Mouse (Mus musculus) adipocyte (in vitro differentiated cells): ENCODE data around the gene Pom121l2.

Source experiments
- DNase-seq: peaks from one replicate; pipeline ENCODE4 v3.0.0-alpha.2; 2016; ENCODE audit warnings: low spot score

The Pom121l2 gene

DNA sequence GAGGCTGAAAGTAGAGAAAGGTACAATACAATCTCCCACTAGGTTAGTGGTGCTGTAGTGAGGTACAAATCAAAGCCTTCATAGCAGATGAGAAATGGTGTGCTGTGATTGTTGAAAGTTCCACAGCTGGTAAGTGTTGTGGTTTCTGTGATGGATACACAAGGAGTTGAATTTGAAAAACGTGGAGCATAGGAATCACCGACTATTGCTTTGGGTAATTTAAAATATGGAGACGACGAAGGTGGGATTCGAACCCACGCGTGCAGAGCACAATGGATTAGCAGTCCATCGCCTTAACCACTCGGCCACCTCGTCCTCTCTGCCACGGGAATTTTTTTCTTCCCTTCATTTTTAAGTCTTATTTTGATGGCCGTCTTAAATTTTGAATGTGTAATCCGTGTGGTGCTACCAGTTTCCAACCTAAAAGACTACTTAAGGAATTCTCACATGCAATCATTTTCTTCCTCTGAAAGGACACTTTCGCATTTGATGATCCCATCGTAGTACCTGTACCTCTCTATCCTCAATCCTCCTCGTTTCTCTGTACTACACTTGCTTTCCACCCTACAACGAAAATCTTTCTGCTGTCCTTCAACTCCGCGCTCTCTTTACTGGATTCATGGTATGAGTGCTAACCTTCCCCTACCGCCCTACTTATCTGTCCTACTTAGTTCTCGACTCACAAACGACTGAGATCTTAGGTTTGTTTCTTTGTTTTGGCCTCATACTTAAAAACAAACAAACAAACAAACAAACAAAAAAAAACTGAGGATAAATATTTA, 13.2 kb downstream of the Pom121l2 start:
- no peak for DNase-seq

DNA sequence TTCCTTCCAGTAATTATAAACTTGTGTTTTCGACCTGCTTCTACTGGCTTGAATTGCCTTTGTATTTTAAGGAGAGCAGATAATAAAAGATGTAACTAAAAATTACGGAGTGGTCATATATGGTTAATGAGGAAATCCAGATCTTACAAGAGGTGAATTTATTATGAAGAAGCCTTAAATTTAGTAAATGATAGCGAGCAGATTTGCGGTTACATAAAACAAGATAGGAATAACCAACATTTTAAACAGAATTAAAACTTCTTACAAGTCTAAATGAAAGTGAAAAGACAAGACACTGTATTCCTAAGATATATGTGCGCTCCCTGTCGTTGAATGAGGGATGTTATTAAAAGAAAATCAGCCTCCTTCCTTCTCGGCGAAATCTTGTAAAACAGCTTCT, 13.9 kb downstream of the Pom121l2 start:
- DNase-seq: no peak

DNA sequence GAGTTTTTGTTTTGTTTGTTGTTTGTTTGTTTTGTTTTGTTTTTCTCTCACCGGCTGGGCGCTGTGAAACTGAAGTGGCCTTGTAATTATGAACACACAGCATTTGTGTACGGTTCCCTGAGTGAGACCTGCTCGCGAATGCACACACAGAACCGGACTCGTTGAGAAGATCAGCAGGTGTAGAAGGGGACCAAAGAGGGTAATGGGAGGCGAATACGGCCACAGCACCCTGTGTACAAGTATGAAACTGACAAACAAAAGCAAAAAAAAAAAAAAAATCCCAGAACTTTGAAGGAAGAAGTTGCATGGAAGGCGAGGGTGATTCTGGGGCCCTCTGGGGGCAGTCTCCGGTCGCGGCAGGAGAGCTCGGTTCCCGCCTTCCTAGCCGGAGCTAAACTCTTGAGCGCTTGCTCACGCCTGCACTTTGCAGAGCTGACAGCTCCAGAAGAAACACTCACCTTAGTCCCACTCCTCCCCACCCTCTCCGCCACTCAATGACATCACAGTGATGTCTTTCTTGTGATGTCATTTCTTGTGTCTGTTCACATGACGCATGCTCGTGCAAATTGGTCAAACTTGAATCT, 14.4 kb downstream of the Pom121l2 start:
- no peak for DNase-seq

DNA sequence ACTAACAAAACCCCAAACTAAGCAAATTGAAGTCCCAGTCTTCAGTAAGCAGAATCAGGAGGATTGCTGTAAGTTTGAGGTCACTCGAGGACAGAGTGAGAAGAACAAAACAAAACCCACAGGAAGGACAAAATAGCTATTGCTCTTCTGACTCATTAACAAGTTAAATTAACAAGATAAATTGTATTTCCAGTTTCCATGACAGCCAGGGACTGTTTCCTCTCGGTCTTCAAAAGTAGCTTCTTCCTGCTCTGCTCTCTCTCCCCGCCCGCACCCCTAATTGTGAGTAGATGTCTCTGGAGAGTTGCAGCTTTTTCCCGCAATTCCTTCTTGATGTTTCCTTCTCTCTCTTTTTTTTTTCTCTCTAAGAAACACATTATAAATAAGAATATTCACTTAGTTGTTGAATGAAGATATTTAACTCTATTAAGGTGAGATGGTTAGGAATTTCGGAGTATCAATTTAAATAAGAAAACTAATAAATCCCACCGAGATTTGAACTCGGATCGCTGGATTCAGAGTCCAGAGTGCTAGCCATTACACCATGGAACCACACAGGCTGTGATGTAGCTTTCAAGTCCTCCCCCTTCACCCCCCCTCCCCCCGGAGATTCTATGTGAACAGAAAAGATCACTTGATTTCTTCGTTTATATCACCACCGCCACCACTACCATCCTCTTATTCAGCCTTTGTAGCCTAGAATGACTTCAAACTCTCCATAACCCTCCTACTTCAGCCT, 15.3 kb downstream of the Pom121l2 start:
- DNase-seq: no peak

DNA sequence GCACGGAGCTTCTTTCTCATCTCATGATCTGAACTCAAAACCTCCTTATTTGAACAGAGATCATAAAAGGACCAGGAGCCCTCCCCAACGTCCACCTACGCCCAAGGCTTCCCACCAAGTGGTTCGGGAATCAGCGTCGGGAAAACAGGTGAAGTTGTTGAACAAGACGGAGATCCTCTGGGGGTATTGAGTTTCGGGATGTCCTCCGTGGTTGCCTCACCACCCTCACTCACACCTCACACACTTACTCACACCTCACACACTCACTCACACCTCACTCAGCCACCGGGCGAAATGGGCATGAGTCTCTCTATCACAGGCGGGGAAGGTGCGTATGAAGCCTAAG, 15.8 kb downstream of the Pom121l2 start:
- DNase-seq: no peak

DNA sequence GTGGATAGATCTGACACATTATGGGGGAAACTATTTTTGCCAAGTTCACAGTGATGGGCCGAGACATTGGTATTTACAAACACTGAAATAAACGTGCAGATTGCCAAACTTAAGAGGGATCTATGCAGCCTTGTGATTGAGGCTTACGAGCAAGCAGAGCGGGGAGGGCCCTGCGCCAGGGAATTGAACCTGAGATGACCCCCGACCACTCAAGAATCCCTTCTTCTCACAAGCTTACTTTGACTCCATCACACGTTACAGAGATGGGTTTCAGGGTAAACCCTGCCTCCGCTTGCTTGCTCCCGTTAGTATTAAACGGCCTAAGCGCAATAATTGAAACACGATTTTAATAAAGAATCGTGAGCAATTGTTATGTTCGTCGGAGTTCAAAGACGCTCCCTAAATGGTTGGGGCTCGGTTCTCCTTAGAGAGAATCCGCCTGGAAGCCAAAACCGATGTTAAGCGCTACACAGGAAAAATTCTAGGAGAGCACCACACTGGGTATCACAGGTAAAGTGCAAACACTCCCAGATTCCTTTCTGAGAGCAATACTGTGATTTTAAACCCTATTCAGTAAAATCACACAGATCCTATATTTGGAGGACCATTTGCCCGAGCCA, 16.3 kb downstream of the Pom121l2 start:
- no peak for DNase-seq

DNA sequence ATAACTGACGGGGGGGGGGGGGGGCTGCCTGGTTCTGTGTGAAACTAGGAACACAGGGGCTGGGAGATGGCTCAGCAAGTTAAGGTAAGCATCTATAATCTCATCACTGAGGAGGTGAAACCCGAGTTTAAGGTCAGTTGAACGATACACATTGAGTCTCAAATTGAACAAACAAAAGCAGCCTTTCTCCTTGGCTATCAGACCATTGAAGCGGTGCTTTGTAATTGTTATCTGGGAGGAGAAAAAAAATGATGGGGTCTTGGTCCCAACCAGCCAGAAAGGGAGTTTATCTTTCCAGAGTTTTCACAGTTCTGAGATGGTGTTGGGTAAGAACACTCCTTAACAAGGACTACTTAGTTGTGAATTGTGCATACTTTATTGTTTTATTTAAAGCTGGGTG, 16.8 kb downstream of the Pom121l2 start:
- DNase-seq: no peak

DNA sequence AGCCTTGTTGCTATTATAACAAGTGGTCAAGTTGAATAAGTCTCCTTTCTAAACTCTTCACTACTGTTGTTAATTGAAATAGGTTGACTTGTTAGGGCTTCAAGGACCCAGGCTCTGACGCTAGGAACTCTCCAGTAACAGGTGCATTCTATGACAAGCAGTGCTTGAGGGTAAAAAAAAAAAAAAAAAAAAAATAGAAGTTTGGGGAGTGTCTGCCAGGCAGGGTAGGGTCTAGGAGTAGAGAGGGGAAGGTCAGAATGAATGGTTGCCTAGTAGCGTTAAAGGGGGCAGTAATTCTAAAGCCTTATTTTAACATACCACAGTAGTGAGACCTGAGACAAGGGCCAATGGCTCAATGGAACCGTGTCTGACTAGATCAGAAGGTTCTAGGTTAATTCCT, 17.4 kb downstream of the Pom121l2 start:
- no peak for DNase-seq

DNA sequence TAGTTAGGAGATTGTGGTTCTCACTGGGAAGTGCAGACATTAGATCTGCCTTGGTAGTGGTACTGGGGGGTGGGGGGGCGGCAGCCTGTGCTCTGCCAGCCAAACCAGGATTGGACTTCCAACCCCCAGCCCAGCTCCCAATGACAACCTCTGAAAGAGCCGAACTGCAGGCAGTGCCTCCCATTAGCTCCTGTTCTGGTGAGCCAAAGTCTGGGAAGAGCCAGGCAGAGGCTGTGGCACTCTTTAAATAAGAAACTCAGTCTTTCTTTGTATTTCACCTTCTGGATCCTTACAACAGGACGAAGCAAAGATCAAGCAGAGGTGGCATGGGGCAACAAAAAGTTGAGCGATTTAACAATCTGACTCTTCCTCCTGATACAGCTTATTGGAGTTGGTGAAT, 18.2 kb downstream of the Pom121l2 start:
- no peak for DNase-seq

DNA sequence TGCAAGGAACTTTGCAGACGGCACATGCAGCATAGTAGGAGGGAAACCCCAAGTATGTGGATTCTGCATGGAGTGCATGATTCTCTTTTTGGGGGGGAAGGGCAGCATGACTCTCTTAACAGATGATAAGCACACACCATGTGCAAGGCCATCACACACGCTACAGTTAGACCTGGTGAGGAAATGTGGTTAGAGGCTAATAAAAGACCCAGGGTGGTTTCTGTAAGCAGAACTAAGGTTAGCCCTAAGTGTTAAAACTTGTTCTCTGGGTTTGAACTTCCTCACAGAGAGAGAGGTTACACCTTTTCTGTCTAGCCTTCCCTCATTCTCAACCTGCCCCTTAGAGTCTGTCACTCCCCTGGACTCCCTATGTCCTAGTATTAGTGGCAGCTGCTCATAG, 20.4 kb downstream of the Pom121l2 start:
- no peak for DNase-seq

DNA sequence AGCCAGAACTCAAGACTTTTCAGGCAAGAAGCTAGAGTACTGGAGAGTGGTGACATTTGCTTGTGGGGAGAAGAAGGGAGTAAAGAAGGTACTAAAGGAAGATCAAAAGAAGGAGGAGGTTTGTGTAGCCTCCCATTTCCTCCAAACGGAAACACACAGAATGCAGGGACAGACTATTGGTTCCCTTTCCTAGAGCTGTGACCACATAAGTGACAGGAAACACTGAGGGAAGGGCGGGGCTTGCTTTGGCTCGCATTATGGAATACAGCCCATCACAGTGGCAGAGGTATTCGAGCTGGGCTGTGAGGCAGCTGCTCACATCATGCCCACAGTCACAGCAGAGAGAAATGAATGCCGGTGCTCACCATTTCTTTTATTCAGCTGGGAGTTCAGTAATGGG, 20.8 kb downstream of the Pom121l2 start:
- no peak for DNase-seq

DNA sequence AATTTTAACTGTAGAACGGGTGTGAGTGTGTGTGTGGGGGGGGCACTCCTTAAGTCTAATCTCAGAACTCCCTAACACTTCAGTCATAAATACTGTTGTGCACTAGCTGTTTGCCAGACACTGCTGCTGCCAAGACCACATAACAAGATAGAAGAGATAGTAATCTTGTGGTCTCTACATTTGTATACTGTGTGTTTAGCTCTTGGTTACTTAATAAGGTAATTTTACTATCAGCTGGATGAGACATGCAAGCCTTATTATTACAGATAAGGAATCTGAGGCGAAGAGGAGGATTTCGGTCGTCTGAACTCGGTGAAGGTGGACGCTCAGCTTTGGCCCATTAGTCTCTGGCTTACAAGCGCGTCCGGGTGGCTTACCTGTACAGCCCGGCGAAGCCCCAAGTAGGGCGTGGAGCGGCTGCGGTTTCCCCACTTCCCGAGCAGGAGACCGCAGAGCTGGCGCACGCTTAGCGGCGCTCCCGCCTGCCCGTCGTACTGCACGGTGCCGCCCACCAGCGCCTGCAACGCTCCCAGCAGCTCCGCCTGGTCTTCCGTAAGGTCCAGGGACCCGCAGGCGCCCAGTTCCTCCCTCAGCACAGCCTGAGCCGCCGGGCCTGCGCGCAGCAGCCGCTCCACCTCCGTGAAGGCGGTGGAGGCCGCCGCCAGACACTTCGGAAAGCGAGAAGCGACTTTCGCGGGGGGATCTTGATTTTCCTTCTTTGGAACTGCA, 24.8 kb downstream of the Pom121l2 start:
- DNase-seq: no peak

DNA sequence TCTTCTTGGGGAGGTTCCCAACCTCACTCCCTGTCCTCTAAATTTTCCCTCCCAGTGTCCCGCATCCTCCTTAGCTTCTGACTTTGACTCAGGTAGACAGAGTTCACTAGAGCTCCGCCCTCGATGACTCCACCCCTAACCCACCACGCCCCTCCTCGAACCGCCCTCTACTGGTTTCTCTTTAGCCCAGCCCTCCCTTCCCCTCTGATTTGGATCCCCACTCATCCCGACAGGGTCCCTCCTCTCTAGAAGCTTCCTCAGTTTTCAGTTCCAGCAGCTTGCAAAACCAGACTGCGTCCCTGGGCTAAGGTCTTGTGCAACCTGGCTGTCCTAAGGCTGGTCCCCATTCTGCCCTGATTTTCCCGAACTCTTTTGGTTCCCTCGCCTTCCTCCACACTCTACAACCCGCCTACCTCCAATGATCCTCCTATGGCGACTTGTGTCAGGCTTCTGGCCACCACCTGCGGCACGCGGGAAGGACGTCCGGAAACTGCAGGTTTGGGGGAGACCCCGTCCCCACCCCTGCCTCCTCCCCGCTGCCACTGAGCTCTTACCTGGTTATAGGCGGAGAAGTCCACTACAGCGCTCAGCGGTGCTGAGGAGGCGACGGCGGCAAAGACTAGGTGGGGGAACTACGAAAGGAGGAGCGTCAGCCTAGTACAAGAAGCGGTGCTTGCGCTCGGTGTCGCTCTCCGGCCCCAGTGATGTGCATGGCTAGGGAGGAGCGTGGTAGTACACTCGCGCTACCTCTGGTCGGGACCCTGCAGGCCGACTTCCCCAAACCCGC, 25.5 kb downstream of the Pom121l2 start:
- DNase-seq: no peak

DNA sequence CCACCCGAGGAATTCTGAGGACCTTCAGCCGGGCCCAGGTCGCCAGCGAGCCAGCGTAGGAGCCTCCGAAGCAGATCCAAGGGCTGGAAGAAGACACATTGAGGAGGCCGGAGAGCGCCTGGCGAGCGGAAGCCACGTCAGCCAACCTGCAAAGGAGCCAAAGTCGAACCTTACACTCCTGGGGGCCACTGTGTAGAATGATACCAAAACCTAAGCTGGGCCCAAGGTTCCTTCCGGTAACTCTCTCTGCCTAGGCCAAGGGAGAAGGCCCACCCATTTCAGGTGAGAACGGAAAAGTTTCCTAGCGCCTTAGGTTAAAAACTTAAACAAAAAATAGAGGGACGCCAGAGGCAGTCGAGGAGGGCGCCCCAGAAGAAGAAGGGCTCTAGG, 26.1 kb downstream of the Pom121l2 start:
- no peak for DNase-seq

DNA sequence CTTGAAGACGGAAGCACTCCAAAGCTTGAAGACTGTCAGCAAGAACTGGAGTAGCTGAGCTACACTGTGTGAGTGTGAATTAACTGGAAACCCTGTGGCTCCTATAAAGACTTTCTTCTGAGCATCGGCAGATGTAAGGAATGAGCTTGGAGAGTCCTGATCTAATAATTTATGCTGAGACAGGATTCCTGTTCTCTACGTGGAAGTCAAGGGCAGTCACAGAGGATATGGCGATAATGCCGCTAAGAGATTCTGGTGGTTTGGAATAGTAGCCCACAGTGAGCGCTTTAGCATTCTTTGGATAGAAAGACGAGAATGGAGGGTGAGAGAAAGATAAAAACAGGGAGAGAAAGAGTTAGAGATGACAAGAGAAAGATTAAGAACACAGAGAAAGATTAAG, 26.9 kb downstream of the Pom121l2 start:
- DNase-seq: no peak

DNA sequence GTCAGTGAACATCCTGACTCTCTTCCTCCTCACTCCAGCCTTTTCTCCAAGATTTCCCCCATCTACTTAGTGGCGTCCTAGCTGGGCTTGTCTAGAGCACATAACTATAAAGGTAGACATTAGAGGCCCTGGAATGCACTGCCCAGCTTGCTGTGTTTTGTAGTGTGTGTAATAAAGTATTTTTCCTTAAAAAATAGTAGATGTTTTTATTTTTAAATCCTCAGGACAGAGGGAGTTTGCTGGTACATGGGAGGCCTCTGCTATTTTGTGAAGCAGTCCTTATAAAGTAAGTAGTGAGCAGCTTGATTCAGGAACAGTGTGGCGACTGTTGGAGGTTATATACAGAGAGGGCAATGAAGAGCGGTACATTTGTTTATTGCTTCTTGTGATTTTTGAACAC, 27.7 kb downstream of the Pom121l2 start:
- no peak for DNase-seq

DNA sequence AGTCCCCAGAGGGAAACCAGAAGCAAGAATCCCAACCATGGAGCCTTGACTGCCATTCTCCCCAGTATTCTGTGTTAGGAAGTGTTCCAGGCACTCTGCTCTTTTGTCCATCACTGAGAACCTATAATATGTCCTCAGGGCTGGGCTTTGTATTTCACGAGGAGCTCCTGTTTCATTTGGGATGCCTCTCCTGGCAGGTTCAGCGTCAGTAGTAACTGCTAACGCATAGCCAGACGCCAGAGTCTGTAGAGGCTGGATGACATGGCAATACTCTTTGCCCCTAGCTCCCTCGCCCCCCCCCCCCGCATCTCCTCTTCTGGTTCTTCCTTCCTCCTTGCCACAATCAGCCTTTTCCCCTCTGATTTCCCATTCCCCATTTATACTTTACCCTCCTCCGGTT, 28.6 kb downstream of the Pom121l2 start, which contains the start of gene Prss16:
Gene Prss16 (minus strand): TSS at position 101 of the 400 bp plus-strand sequence.
- DNase-seq: no peak

DNA sequence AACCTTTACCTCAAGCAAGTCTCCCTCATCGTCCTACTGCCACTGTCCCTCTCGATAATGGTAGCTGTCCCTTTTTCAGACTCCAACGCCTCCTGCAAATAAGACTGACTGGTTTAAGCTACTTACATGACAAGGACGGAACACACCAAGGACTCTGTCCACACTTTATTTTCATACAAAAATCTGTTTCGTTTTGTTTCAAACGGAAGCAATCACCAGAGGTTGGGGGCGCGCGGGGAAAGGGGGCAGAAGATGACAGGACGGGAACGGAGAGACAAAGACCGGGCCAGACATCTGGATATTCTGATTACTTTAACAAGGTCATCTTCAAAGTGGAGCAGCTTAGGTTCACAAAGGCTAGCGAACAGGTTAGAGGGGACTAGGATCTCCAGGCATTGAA, 32.7 kb downstream of the Pom121l2 start:
- no peak for DNase-seq

DNA sequence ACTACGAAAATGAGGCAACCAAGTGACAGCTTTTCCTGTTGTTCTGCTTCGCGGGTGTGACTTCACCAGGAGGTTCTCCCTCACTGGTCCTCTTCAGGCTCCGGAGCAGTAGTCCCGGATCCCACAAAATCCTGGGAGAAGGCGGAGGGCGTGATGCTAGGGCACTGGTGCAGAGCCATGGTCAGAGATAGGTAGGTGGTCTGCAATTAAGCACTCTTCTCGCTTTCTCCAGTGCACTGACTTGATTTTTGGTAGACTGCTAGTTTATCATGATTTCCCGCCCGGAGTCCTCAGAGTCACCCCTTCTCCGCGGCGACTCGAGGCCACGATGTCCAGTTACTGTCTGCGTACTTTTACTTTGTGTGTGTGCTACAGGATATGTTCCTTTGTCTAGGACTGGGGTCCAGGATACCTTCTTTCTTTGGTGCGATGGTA, 33.4 kb downstream of the Pom121l2 start:
- DNase-seq: no peak

DNA sequence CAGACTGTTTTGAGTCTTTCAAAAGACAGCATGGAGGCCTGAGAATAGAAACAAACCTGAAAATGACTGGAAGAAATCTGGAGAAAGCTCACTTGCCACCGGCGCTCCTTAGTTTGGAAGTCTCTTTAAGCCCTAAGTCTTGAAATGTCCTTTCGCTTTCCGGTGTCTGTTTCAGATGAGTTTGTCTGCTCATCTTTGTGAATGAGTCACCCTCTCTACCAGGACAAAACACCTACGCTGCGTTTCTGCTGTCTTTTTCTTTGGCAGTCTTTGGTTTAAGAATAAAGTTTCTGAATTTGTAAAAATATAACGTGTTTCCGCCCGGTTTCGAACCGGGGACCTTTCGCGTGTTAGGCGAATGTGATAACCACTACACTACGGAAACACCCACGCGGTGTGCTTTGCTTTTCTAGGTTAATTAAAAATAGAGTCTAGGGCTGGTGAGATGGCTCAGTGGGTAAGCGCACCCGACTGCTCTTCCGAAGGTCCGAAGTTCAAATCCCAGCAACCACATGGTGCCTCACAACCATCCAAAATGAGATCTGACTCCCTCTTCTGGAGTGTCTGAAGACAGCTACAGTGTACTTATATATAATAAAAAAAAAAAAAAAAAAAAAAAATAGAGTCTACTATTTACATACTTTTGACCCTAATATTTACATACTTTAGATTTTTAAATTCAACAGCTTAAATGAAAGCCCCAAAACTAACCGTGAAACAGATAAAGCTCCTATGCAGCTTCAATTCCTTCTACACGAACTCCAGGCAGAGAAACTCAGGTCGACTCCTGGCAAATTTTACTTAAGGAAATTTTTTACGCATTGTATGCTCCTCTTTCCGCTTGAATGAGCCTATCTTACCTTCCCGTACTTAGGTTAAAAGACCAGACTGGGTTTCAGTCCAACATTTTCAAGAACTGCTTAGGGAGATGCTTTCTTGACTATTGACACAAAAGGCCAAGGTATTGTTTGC, 34.8 kb downstream of the Pom121l2 start:
- peak; percentile 80 for DNase-seq
